Mouse (Mus musculus) kidney, postnatal 36 days (tissue): ENCODE results near the gene Snx32.

Source experiments
- DNase-seq, 2 experiments: peaks; one replicate each; pipeline ENCODE4 v3.0.0; 2021 to 2022; ENCODE audit warnings: mixed read lengths in 2 of 2

Snx32 gene

GRCm38 (mm10) chr19:5510031-5511026 lies at the start of gene Snx32:
TSS of gene Snx32 (minus strand) at chr19:5510538.
- peak; percentile 98 to 100 for DNase-seq

DNA sequence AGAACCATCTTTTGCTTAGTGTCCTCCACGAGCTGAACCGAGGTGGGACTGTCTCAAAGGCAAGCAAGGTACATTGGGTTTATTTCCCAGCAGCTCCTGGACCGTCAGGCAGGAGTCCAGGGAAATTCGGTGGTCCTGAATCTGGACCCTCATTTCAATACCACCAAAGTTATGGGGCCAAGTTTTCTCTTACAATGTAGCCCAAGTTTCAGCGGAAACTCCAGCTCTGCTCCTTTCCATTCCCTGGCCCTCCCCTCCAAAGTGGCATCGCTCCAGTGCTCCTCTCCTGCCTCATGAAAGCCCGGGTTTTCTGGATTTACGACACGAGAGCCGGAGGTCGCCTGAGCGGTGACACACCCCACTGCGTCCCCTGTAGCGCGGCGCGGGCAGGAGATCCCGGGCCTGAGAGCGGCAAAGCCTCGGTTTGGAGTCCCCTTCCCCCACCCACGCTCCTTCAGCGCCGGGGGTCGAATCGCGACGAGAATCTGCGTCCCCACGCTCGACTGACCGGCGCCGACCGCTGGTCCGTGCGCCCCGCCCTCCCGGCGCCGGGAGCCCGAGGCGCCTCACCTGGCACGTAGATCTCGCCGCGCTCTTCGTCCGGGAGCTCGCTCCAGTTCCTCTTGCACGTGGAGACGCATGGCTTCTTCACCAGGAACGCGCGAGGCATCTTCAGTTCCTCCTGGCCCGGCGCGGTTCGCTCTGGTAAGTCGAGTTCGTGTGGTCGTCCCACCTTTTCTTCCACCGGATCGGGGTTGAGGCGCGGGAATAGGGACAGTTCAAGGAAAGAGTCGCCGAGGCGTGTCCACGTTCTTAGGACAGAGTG lies 49.5 kb upstream of the Snx32 start:
- DNase-seq, result peak; percentile 50 to 67

GRCm38 (mm10) chr19:5559229-5559628 lies 48.9 kb upstream of the Snx32 start:
- DNase-seq, result peak; percentile 88 to 90

GRCm38 (mm10) chr19:5558770-5559169 lies 48.4 kb upstream of the Snx32 start:
- DNase-seq, result peak; percentile 19 to 49

DNA sequence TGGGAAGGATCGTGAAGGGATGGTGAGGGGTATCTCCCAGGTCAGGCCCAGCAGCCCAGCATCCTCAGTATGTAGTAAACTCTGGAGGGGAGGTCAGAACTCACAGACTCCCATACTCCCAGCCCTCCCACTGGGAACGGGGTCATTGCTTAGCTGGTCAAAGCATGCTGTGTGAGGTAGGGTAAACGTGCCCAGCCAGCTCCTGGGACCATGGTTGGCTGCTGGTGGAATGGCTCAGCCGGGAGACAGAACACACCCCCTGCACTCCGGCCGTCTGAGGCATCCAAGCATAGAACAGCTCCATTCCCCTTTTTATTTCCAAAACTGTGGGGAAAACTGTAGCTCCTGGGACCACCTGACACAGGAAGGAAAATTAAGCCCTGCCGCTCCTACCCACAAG lies 47.8 kb upstream of the Snx32 start:
- DNase-seq, result peak; percentile 73 to 78

GRCm38 (mm10) chr19:5554212-5554611 lies 43.9 kb upstream of the Snx32 start:
- peak; percentile 87 to 88 for DNase-seq

- DNase-seq, result peak; percentile 44 to 54
Observed at GRCm38 (mm10) chr19:5553802-5554201, 43.5 kb upstream of the Snx32 start.

GRCm38 (mm10) chr19:5547471-5548056 lies 37.2 kb upstream of the Snx32 start:
- DNase-seq, result no peak

GRCm38 (mm10) chr19:5544031-5544430 lies 33.7 kb upstream of the Snx32 start:
- no peak for DNase-seq

GRCm38 (mm10) chr19:5543362-5543761 lies 33.0 kb upstream of the Snx32 start:
- no peak for DNase-seq

GRCm38 (mm10) chr19:5538786-5539185 lies 28.4 kb upstream of the Snx32 start:
- DNase-seq, result no peak

GRCm38 (mm10) chr19:5532520-5532919 lies 22.2 kb upstream of the Snx32 start:
- no peak for DNase-seq

GRCm38 (mm10) chr19:5530138-5530524 lies 19.8 kb upstream of the Snx32 start:
- DNase-seq, result peak in 1 of 2 experiments; percentile 12

- DNase-seq, result peak; percentile 98 to 99
Observed at GRCm38 (mm10) chr19:5529325-5530137, 19.2 kb upstream of the Snx32 start.

DNA sequence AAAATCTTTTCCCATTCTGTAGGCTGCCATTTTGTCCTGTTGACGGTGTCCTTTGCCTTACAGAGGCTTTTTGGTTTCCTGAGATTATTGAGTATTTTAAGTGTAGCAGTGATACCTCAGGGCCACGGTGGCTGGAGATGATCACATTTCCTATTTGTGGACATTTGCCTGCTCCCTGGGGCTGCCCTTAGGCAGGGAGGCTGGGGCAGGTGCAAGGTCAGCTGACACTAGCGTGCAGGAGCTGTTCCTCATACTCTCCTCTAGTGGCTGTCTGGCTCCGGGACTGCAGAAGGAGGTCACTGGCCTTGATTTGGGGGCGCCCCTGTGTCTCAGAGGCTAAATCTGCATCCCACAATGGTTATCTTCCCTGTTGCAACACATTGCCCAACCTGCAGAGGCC lies 14.9 kb upstream of the Snx32 start:
- DNase-seq, result no peak

GRCm38 (mm10) chr19:5518721-5519120 lies 8.4 kb upstream of the Snx32 start:
- peak; percentile 11 to 35 for DNase-seq

GRCm38 (mm10) chr19:5516906-5517505 lies 6.7 kb upstream of the Snx32 start:
- no peak for DNase-seq

GRCm38 (mm10) chr19:5515840-5516777 lies 5.8 kb upstream of the Snx32 start:
- peak in 1 of 2 experiments; percentile 42 for DNase-seq

DNA sequence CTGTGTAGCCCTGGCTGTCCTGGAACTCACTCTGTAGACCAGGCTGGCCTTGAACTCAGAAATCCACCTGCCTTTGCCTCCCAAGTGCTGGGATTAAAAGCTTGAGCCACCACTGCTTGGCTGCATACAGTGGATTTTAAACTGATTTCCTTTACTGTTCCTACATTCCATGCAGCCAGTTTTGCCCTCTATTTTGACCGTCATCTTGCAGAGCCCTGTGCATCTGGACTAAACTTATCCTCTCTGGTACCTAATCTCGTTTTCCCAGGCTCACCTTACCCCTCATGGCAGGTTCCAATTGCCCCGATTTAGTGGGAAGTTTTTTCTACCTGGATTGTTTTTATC lies 2.6 kb upstream of the Snx32 start:
- no peak for DNase-seq
